Mouse (Mus musculus): ENCODE data around the gene Tmcc1. TPM values are rescaled to one million over a fixed set of nuclear protein-coding genes. Genes with fewer than 3 reads are reported as not detected.

Tmcc1 gene
- polyA plus RNA-seq, 1 experiment from 2014 or later: 14.1 TPM

GRCm38 (mm10) chr6:116107471-116108358, 85.6 kb downstream of the Tmcc1 start:
- Histone ChIP-seq H3K4me2 (replicated peaks; ENCODE audit: low read depth, low read length) (peak overlapping the region; percentile 84), H3K9ac (ENCODE audit: low read depth, low read length) (peak overlapping the region; percentile 60), H3K4me3 (ENCODE audit: low read length) (peak overlapping the region; percentile 53), H3K4me1 (ENCODE audit: control insufficient read depth, insufficient read depth, low read length) (0 out of 2 replicates have a peak, but pooled peaks cover 2% of the 10 kb centered on the region), H3K27me3 (ENCODE audit: control insufficient read depth, insufficient read depth, low read length) (no peaks in the 10 kb centered on the region), H3K9me3 (ENCODE audit: control insufficient read depth, low read length) (no peaks in the 10 kb centered on the region), H3K36me3 (ENCODE audit: control insufficient read depth, insufficient read depth, low read length) (no peaks in the 10 kb centered on the region), H3K27ac (ENCODE audit: low read depth, low read length) (peak overlapping the region; percentile 3; the same call in 1 of the 2 replicates)
- WGBS: 2% methylated on average over 29 of the region's 29 CpGs
- ATAC-seq (ENCODE audit: low FRiP score, low TSS enrichment): peak; percentile 95

GRCm38 (mm10) chr6:116106967-116107470, 86.3 kb downstream of the Tmcc1 start:
- peak overlapping the region; percentile 60 for H3K9ac ChIP-seq (ENCODE audit: low read depth, low read length)
- H3K4me3 ChIP-seq (ENCODE audit: low read length): peak overlapping the region; percentile 53
- WGBS: 2% methylated on average over 6 of the region's 6 CpGs
- 0 out of 2 replicates have a peak, but pooled peaks cover 2% of the 10 kb centered on the region for H3K4me1 ChIP-seq (ENCODE audit: control insufficient read depth, insufficient read depth, low read length)
- H3K27ac ChIP-seq (ENCODE audit: low read depth, low read length): no peak overlapping the region
- no peaks in the 10 kb centered on the region for H3K27me3 ChIP-seq (ENCODE audit: control insufficient read depth, insufficient read depth, low read length)
- no peaks in the 10 kb centered on the region for H3K9me3 ChIP-seq (ENCODE audit: control insufficient read depth, low read length)
- peak; percentile 28; the same call in 1 of the 2 replicates for ATAC-seq (ENCODE audit: low FRiP score, low TSS enrichment)
- peak overlapping the region; percentile 84 for H3K4me2 ChIP-seq (replicated peaks; ENCODE audit: low read depth, low read length)
- H3K36me3 ChIP-seq (ENCODE audit: control insufficient read depth, insufficient read depth, low read length): no peaks in the 10 kb centered on the region

GRCm38 (mm10) chr6:116097579-116097978, 95.7 kb downstream of the Tmcc1 start:
- no peak overlapping the region for H3K4me2 ChIP-seq (replicated peaks; ENCODE audit: low read depth, low read length)
- no peak overlapping the region for H3K4me3 ChIP-seq (ENCODE audit: low read length)
- H3K4me1 ChIP-seq (ENCODE audit: control insufficient read depth, insufficient read depth, low read length): no peaks in the 10 kb centered on the region
- WGBS: 97% methylated on average over 2 of the region's 2 CpGs
- H3K36me3 ChIP-seq (ENCODE audit: control insufficient read depth, insufficient read depth, low read length): no peaks in the 10 kb centered on the region
- no peak overlapping the region for H3K9ac ChIP-seq (ENCODE audit: low read depth, low read length)
- no peak for ATAC-seq (ENCODE audit: low FRiP score, low TSS enrichment)
- no peaks in the 10 kb centered on the region for H3K9me3 ChIP-seq (ENCODE audit: control insufficient read depth, low read length)
- no peak overlapping the region for H3K27ac ChIP-seq (ENCODE audit: low read depth, low read length)
- H3K27me3 ChIP-seq (ENCODE audit: control insufficient read depth, insufficient read depth, low read length): no peaks in the 10 kb centered on the region

- no peaks in the 10 kb centered on the region for H3K4me1 ChIP-seq (ENCODE audit: control insufficient read depth, insufficient read depth, low read length)
- no peaks in the 10 kb centered on the region for H3K36me3 ChIP-seq (ENCODE audit: control insufficient read depth, insufficient read depth, low read length)
- H3K9ac ChIP-seq (ENCODE audit: low read depth, low read length): no peak overlapping the region
- H3K9me3 ChIP-seq (ENCODE audit: control insufficient read depth, low read length): no peaks in the 10 kb centered on the region
- H3K27me3 ChIP-seq (ENCODE audit: control insufficient read depth, insufficient read depth, low read length): no peaks in the 10 kb centered on the region
- no peak overlapping the region for H3K4me2 ChIP-seq (replicated peaks; ENCODE audit: low read depth, low read length)
- H3K4me3 ChIP-seq (ENCODE audit: low read length): no peak overlapping the region
- no peak overlapping the region for H3K27ac ChIP-seq (ENCODE audit: low read depth, low read length)
- no peak for ATAC-seq (ENCODE audit: low FRiP score, low TSS enrichment)
Measured at GRCm38 (mm10) chr6:116089402-116089801, 103.9 kb downstream of the Tmcc1 start.

- 91% methylated on average over 1 of the region's 1 CpGs for WGBS
- ATAC-seq (ENCODE audit: low FRiP score, low TSS enrichment): no peak
- no peak overlapping the region for H3K4me2 ChIP-seq (replicated peaks; ENCODE audit: low read depth, low read length)
- no peak overlapping the region for H3K9ac ChIP-seq (ENCODE audit: low read depth, low read length)
- H3K27ac ChIP-seq (ENCODE audit: low read depth, low read length): no peak overlapping the region
- H3K27me3 ChIP-seq (ENCODE audit: control insufficient read depth, insufficient read depth, low read length): no peaks in the 10 kb centered on the region
- no peaks in the 10 kb centered on the region for H3K9me3 ChIP-seq (ENCODE audit: control insufficient read depth, low read length)
- no peaks in the 10 kb centered on the region for H3K4me1 ChIP-seq (ENCODE audit: control insufficient read depth, insufficient read depth, low read length)
- no peak overlapping the region for H3K4me3 ChIP-seq (ENCODE audit: low read length)
- no peaks in the 10 kb centered on the region for H3K36me3 ChIP-seq (ENCODE audit: control insufficient read depth, insufficient read depth, low read length)
Measured at GRCm38 (mm10) chr6:116086036-116086435, 107.2 kb downstream of the Tmcc1 start.

GRCm38 (mm10) chr6:116082239-116082638, 111.0 kb downstream of the Tmcc1 start:
- Histone ChIP-seq H3K27me3 (ENCODE audit: control insufficient read depth, insufficient read depth, low read length) (no peaks in the 10 kb centered on the region), H3K9me3 (ENCODE audit: control insufficient read depth, low read length) (no peaks in the 10 kb centered on the region), H3K4me3 (ENCODE audit: low read length) (no peak overlapping the region), H3K27ac (ENCODE audit: low read depth, low read length) (no peak overlapping the region), H3K36me3 (ENCODE audit: control insufficient read depth, insufficient read depth, low read length) (no peaks in the 10 kb centered on the region), H3K4me1 (ENCODE audit: control insufficient read depth, insufficient read depth, low read length) (no peaks in the 10 kb centered on the region), H3K9ac (ENCODE audit: low read depth, low read length) (no peak overlapping the region), H3K4me2 (replicated peaks; ENCODE audit: low read depth, low read length) (no peak overlapping the region)
- WGBS: 57% methylated on average over 1 of the region's 1 CpGs
- ATAC-seq (ENCODE audit: low FRiP score, low TSS enrichment): no peak

GRCm38 (mm10) chr6:116081375-116081774, 111.9 kb downstream of the Tmcc1 start:
- Histone ChIP-seq H3K36me3 (ENCODE audit: control insufficient read depth, insufficient read depth, low read length) (no peaks in the 10 kb centered on the region), H3K9ac (ENCODE audit: low read depth, low read length) (no peak overlapping the region), H3K27me3 (ENCODE audit: control insufficient read depth, insufficient read depth, low read length) (no peaks in the 10 kb centered on the region), H3K9me3 (ENCODE audit: control insufficient read depth, low read length) (no peaks in the 10 kb centered on the region), H3K4me1 (ENCODE audit: control insufficient read depth, insufficient read depth, low read length) (no peaks in the 10 kb centered on the region), H3K4me2 (replicated peaks; ENCODE audit: low read depth, low read length) (no peak overlapping the region), H3K4me3 (ENCODE audit: low read length) (no peak overlapping the region), H3K27ac (ENCODE audit: low read depth, low read length) (no peak overlapping the region)
- ATAC-seq (ENCODE audit: low FRiP score, low TSS enrichment): no peak
- WGBS: 55% methylated on average over 2 of the region's 2 CpGs

DNA sequence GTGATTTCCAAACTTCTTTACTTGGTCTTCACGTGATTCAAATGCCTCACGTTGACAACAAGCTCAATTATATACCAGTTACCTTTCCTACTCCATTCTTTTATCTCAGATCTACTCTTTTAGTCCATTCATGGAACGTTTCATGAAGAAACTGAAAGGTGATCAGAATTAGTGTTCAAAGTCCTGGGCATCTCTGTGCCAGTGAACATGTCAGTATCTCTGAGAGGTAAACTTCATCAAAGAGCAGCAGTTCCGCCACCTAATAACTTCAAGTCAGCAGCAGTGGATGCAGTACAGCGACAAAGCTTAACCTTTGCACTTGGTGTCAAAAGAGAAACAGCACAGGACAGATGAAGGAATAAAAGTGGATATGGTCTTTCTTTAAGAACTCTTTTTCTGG, 112.5 kb downstream of the Tmcc1 start:
- Histone ChIP-seq H3K27me3 (ENCODE audit: control insufficient read depth, insufficient read depth, low read length) (no peaks in the 10 kb centered on the region), H3K4me2 (replicated peaks; ENCODE audit: low read depth, low read length) (no peak overlapping the region), H3K4me1 (ENCODE audit: control insufficient read depth, insufficient read depth, low read length) (no peaks in the 10 kb centered on the region), H3K9ac (ENCODE audit: low read depth, low read length) (no peak overlapping the region), H3K4me3 (ENCODE audit: low read length) (no peak overlapping the region), H3K27ac (ENCODE audit: low read depth, low read length) (no peak overlapping the region), H3K9me3 (ENCODE audit: control insufficient read depth, low read length) (no peaks in the 10 kb centered on the region), H3K36me3 (ENCODE audit: control insufficient read depth, insufficient read depth, low read length) (no peaks in the 10 kb centered on the region)
- ATAC-seq (ENCODE audit: low FRiP score, low TSS enrichment): no peak
- WGBS: 87% methylated on average over 5 of the region's 5 CpGs

GRCm38 (mm10) chr6:116077608-116078007, 115.7 kb downstream of the Tmcc1 start:
- no peak for ATAC-seq (ENCODE audit: low FRiP score, low TSS enrichment)
- no peaks in the 10 kb centered on the region for H3K9me3 ChIP-seq (ENCODE audit: control insufficient read depth, low read length)
- H3K27ac ChIP-seq (ENCODE audit: low read depth, low read length): no peak overlapping the region
- no peaks in the 10 kb centered on the region for H3K27me3 ChIP-seq (ENCODE audit: control insufficient read depth, insufficient read depth, low read length)
- WGBS: 47% methylated on average over 3 of the region's 3 CpGs
- no peak overlapping the region for H3K4me2 ChIP-seq (replicated peaks; ENCODE audit: low read depth, low read length)
- no peak overlapping the region for H3K9ac ChIP-seq (ENCODE audit: low read depth, low read length)
- no peaks in the 10 kb centered on the region for H3K36me3 ChIP-seq (ENCODE audit: control insufficient read depth, insufficient read depth, low read length)
- peaks cover 4% of the 10 kb centered on the region for H3K4me1 ChIP-seq (ENCODE audit: control insufficient read depth, insufficient read depth, low read length)
- no peak overlapping the region for H3K4me3 ChIP-seq (ENCODE audit: low read length)
